Mouse (Mus musculus): ENCODE measurements at regions not wholly inside any gene's neighbourhood (a gene's known extent, or its start where the extent isn't known, plus 50 kb on each side); places are given as distances from the start of the nearest gene placed in this dataset.

GRCm38 (mm10) chr17:9202496-9202895 is 214.4 kb downstream of the 1700010I14Rik start:
- 14% methylated on average over 2 of the region's 2 CpGs for WGBS
- no peak overlapping the region for H3K4me3 ChIP-seq (replicated peaks; ENCODE audit: low read length)
- no peaks in the 10 kb centered on the region for H3K36me3 ChIP-seq (ENCODE audit: control insufficient read depth, insufficient read depth, low read length)
- ATAC-seq (ENCODE audit: low FRiP score, low read depth), result no peak
- H3K27me3 ChIP-seq (ENCODE audit: control insufficient read depth, insufficient read depth, low read length), result no peaks in the 10 kb centered on the region
- H3K9me3 ChIP-seq (ENCODE audit: control insufficient read depth, low read length), result no peaks in the 10 kb centered on the region
- H3K4me1 ChIP-seq (ENCODE audit: control insufficient read depth, insufficient read depth, low read length), result no peaks in the 10 kb centered on the region
- DNase-seq (ENCODE audit: low spot score), result no peak
- no peak overlapping the region for H3K27ac ChIP-seq (replicated peaks; ENCODE audit: low read depth, low read length)
- TF ChIP-seq POLR2A (IDR thresholded peaks at IDR 0.05; ENCODE audit: borderline replicate concordance, extremely low read depth, insufficient read depth, insufficient read length), result no peak
- H3K4me2 ChIP-seq (replicated peaks; ENCODE audit: low read depth, low read length, severe bottlenecking), result no peak overlapping the region
- no peak overlapping the region for H3K9ac ChIP-seq (ENCODE audit: low read depth, low read length, severe bottlenecking)

DNA sequence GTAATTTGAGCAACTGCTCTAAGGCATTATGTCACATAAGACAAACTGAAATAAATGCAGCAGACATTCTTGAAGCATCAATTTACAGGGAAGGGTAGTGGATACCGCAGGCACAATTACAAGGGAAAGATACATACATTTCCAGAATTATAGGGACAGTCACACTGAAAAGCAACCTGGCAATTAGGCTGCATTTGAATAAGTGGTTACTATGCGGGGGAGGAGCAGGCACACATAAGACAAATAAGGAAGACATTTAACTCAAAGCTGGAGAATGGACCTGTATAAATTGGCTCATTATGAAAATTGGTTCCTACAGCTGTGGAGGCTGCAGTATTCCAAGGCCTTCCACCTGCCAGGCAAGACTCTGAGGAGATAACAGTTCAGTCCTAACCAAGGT is 211.2 kb upstream of the Gm17728 start:
- ATAC-seq (ENCODE audit: low FRiP score, low read depth), result no peak
- WGBS, result 78% methylated on average over 2 of the region's 2 CpGs
- Histone ChIP-seq H3K9ac (ENCODE audit: low read depth, low read length, severe bottlenecking) (no peak overlapping the region), H3K27ac (replicated peaks; ENCODE audit: low read depth, low read length) (no peak overlapping the region), H3K9me3 (ENCODE audit: control insufficient read depth, low read length) (no peaks in the 10 kb centered on the region), H3K4me3 (replicated peaks; ENCODE audit: low read length) (no peak overlapping the region), H3K4me1 (ENCODE audit: control insufficient read depth, insufficient read depth, low read length) (no peaks in the 10 kb centered on the region), H3K4me2 (replicated peaks; ENCODE audit: low read depth, low read length, severe bottlenecking) (no peak overlapping the region), H3K27me3 (ENCODE audit: control insufficient read depth, insufficient read depth, low read length) (no peaks in the 10 kb centered on the region), H3K36me3 (ENCODE audit: control insufficient read depth, insufficient read depth, low read length) (no peaks in the 10 kb centered on the region)
- no peak for DNase-seq (ENCODE audit: low spot score)
- TF ChIP-seq POLR2A (IDR thresholded peaks at IDR 0.05; ENCODE audit: borderline replicate concordance, extremely low read depth, insufficient read depth, insufficient read length), result no peak

GRCm38 (mm10) chr17:9223097-9223496 is 198.8 kb upstream of the Gm17728 start:
- DNase-seq (ENCODE audit: low spot score), result no peak
- no peak for TF ChIP-seq POLR2A (IDR thresholded peaks at IDR 0.05; ENCODE audit: borderline replicate concordance, extremely low read depth, insufficient read depth, insufficient read length)
- WGBS, result 75% methylated on average over 4 of the region's 4 CpGs
- ATAC-seq (ENCODE audit: low FRiP score, low read depth), result no peak
- no peak overlapping the region for H3K4me3 ChIP-seq (replicated peaks; ENCODE audit: low read length)
- H3K4me2 ChIP-seq (replicated peaks; ENCODE audit: low read depth, low read length, severe bottlenecking), result no peak overlapping the region
- H3K4me1 ChIP-seq (ENCODE audit: control insufficient read depth, insufficient read depth, low read length), result no peaks in the 10 kb centered on the region
- H3K27ac ChIP-seq (replicated peaks; ENCODE audit: low read depth, low read length), result no peak overlapping the region
- no peaks in the 10 kb centered on the region for H3K9me3 ChIP-seq (ENCODE audit: control insufficient read depth, low read length)
- H3K27me3 ChIP-seq (ENCODE audit: control insufficient read depth, insufficient read depth, low read length), result no peaks in the 10 kb centered on the region
- H3K36me3 ChIP-seq (ENCODE audit: control insufficient read depth, insufficient read depth, low read length), result no peaks in the 10 kb centered on the region
- no peak overlapping the region for H3K9ac ChIP-seq (ENCODE audit: low read depth, low read length, severe bottlenecking)

- H3K9ac ChIP-seq (ENCODE audit: low read depth, low read length, severe bottlenecking), result no peak overlapping the region
- WGBS, result 56% methylated on average over 10 of the region's 10 CpGs
- H3K4me1 ChIP-seq (ENCODE audit: control insufficient read depth, insufficient read depth, low read length), result no peaks in the 10 kb centered on the region
- H3K27me3 ChIP-seq (ENCODE audit: control insufficient read depth, insufficient read depth, low read length), result no peaks in the 10 kb centered on the region
- no peaks in the 10 kb centered on the region for H3K36me3 ChIP-seq (ENCODE audit: control insufficient read depth, insufficient read depth, low read length)
- peak; percentile 78 for DNase-seq (ENCODE audit: low spot score)
- ATAC-seq (ENCODE audit: low FRiP score, low read depth), result peak; percentile 73; the same call in 1 of the 2 replicates
- no peak overlapping the region for H3K4me3 ChIP-seq (replicated peaks; ENCODE audit: low read length)
- H3K9me3 ChIP-seq (ENCODE audit: control insufficient read depth, low read length), result no peaks in the 10 kb centered on the region
- H3K4me2 ChIP-seq (replicated peaks; ENCODE audit: low read depth, low read length, severe bottlenecking), result no peak overlapping the region
- TF ChIP-seq POLR2A (IDR thresholded peaks at IDR 0.05; ENCODE audit: borderline replicate concordance, extremely low read depth, insufficient read depth, insufficient read length), result no peak
- H3K27ac ChIP-seq (replicated peaks; ENCODE audit: low read depth, low read length), result no peak overlapping the region
These were observed 193.8 kb upstream of the Gm17728 start for GRCm38 (mm10) chr17:9227872-9228575.

- H3K4me2 ChIP-seq (replicated peaks; ENCODE audit: low read depth, low read length, severe bottlenecking), result no peak overlapping the region
- DNase-seq (ENCODE audit: low spot score) (no peak), ATAC-seq (ENCODE audit: low FRiP score, low read depth) (no peak)
- no peak overlapping the region for H3K4me3 ChIP-seq (replicated peaks; ENCODE audit: low read length)
- no peaks in the 10 kb centered on the region for H3K4me1 ChIP-seq (ENCODE audit: control insufficient read depth, insufficient read depth, low read length)
- H3K9ac ChIP-seq (ENCODE audit: low read depth, low read length, severe bottlenecking), result no peak overlapping the region
- 66% methylated on average over 6 of the region's 6 CpGs for WGBS
- no peaks in the 10 kb centered on the region for H3K9me3 ChIP-seq (ENCODE audit: control insufficient read depth, low read length)
- no peak for TF ChIP-seq POLR2A (IDR thresholded peaks at IDR 0.05; ENCODE audit: borderline replicate concordance, extremely low read depth, insufficient read depth, insufficient read length)
- H3K27me3 ChIP-seq (ENCODE audit: control insufficient read depth, insufficient read depth, low read length), result no peaks in the 10 kb centered on the region
- no peaks in the 10 kb centered on the region for H3K36me3 ChIP-seq (ENCODE audit: control insufficient read depth, insufficient read depth, low read length)
- H3K27ac ChIP-seq (replicated peaks; ENCODE audit: low read depth, low read length), result no peak overlapping the region
These were observed 186.7 kb upstream of the Gm17728 start for GRCm38 (mm10) chr17:9235141-9235571.

Measured in limb, embryonic 14.5 days (tissue).